25 mouse cellular contexts compared by ENCODE assay signal in the genomic region with DNA sequence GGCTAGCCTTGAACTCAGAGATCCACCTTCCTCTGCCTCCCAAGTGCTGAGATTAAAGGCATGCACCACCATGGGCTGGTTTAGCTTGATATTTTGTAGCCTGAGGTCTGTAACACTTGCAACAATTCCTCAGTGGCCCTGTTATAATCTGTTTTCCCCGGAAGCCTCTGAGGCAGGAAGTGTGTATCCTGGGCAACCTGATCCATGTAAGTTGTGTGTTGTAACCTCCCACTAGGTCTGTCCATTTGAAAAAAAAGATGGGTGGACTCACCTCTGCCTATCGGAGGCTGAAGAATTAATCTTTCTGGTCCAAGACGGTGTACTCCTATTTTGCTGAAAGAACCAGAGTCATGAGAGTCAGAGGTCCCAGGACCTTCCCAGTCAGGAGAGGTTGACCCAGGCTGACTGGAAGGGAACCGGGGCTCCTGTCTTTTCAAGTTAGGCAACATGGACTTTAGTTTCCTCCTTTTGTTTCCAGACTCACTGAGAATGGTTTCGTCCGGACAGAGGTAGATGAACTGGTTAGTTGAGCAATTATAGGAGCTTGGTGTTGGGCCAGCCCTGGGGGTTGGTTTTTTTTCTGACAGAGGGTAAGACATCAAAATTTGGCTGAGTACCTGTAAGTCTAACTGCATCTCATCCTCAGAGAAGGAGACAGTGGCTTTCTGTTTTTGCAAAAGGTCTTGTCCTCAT. TPM values are rescaled to one million over a fixed set of nuclear protein-coding genes. Genes with fewer than 3 reads are reported as not detected.
"Had no signal": no experiment of that assay in that cellular context is flagged by ENCODE, and none has a peak within 500 bp of the region (broad histone marks: within the 10 kb centered on the region; RNA-seq: fewer than 3 reads in every experiment).

A gene (minus strand): TSS at position 398 of the 693 bp plus-strand sequence.

- H3K9ac ChIP-seq: kidney, embryonic 15.5 days; midbrain, embryonic 13.5 days; neural tube, embryonic 13.5 days; stomach, embryonic 15.5 days had no signal

- H3K27me3 ChIP-seq: kidney, embryonic 15.5 days; megakaryocyte, embryonic 14.5 days; midbrain, embryonic 13.5 days; neural tube, embryonic 13.5 days; stomach, embryonic 15.5 days had no signal

- H3K9me3 ChIP-seq: kidney, embryonic 15.5 days; megakaryocyte, embryonic 14.5 days; midbrain, embryonic 10.5 days; midbrain, embryonic 13.5 days; neural tube, embryonic 13.5 days; stomach, embryonic 15.5 days had no signal

- H3K4me2 ChIP-seq: kidney, embryonic 15.5 days; midbrain, embryonic 13.5 days; neural tube, embryonic 13.5 days; stomach, embryonic 15.5 days had no signal

- ATAC-seq: hindbrain, postnatal 0 days; inflammation-experienced regulatory T-cells, adult 6 months; intestine, embryonic 16.5 days; midbrain, embryonic 13.5 days; midbrain, embryonic 16.5 days had no signal

- H3K36me3 ChIP-seq: kidney, embryonic 15.5 days; midbrain, embryonic 10.5 days; midbrain, embryonic 13.5 days; neural tube, embryonic 13.5 days; stomach, embryonic 15.5 days had no signal

- H3K4me3 ChIP-seq: kidney, embryonic 15.5 days; layer of hippocampus, adult 2 months; left cerebral cortex, adult 2 months; megakaryocyte, embryonic 14.5 days; midbrain, embryonic 10.5 days; midbrain, embryonic 13.5 days; myocyte; neural tube, embryonic 13.5 days; stomach, embryonic 15.5 days had no signal

- H3K4me1 ChIP-seq: kidney, embryonic 15.5 days; megakaryocyte, embryonic 14.5 days; midbrain, embryonic 10.5 days; midbrain, embryonic 13.5 days; neural tube, embryonic 13.5 days; stomach, embryonic 15.5 days had no signal

- H3K27ac ChIP-seq: hindbrain, postnatal 0 days; kidney, embryonic 15.5 days; layer of hippocampus, adult 2 months; left cerebral cortex, adult 2 months; macrophage; midbrain, embryonic 10.5 days; midbrain, embryonic 13.5 days; neural tube, embryonic 13.5 days; stomach, embryonic 15.5 days had no signal

- DNase-seq: kidney, adult 18-20 months; kidney, postnatal 10 days; layer of hippocampus, postnatal 36 days; lung, adult 2 months; lung, postnatal 14 days; retina, postnatal 1 day; right cerebral cortex, postnatal 25 days; spleen, adult 18-20 months; thymus, adult 18-20 months; thymus, postnatal 4 days had no signal

RNA-seq across cellular contexts. Expression of the gene that starts here (rescaled TPM):
- polyA plus RNA-seq: hindbrain, postnatal 0 days; lung, adult 2 months; lung, embryonic 16.5 days; macrophage; midbrain, embryonic 16.5 days; myocyte had no signal
